Mouse (Mus musculus) myocyte (in vitro differentiated cells): ENCODE results near the gene Tdgf1.

Experiments used
- E2F4 ChIP-seq: IDR thresholded peaks from one replicate; pipeline ENCODE4 v1.6.1; 2011; ENCODE audit warnings: mild to moderate bottlenecking, control low read depth, moderate library complexity; ENCODE audit not compliant: insufficient read depth
- MYOD1 ChIP-seq, 3 experiments: IDR thresholded peaks; one replicate each; pipeline ENCODE4 v1.6.1; 2011; ENCODE audit warnings: control low read depth in 2 of 3, low read depth in 2 of 3, mild to moderate bottlenecking in 2 of 3, moderate library complexity in 1 of 3; ENCODE audit not compliant: insufficient read length in 2 of 3, control insufficient read depth in 1 of 3
- MYOG ChIP-seq, 3 experiments: IDR thresholded peaks; one replicate each; pipeline ENCODE4 v1.6.1; 2011; ENCODE audit warnings: control low read depth in 2 of 3, low read depth in 2 of 3, mild to moderate bottlenecking in 2 of 3; ENCODE audit not compliant: insufficient read length in 2 of 3, control insufficient read depth in 1 of 3, insufficient read depth in 1 of 3
- POLR2A ChIP-seq: IDR thresholded peaks from one replicate; pipeline ENCODE4 v1.6.1; 2011; ENCODE audit warnings: low read depth, mild to moderate bottlenecking, control low read depth, moderate library complexity; ENCODE audit not compliant: insufficient read length
- POLR2AphosphoS2 ChIP-seq: IDR thresholded peaks from one replicate; pipeline ENCODE4 v1.6.1; 2011; ENCODE audit warnings: low read depth, control low read depth; ENCODE audit not compliant: insufficient read length
- TCF12 ChIP-seq: IDR thresholded peaks from one replicate; pipeline ENCODE4 v1.6.1; 2011; ENCODE audit warnings: mild to moderate bottlenecking, control low read depth; ENCODE audit not compliant: poor library complexity, insufficient read depth, severe bottlenecking
- TCF3 ChIP-seq: IDR thresholded peaks from one replicate; pipeline ENCODE4 v1.6.1; 2011; ENCODE audit warnings: low read depth, control low read depth; ENCODE audit not compliant: insufficient read length
- USF1 ChIP-seq: IDR thresholded peaks from one replicate; pipeline ENCODE4 v1.6.1; 2011; ENCODE audit warnings: low read depth, mild to moderate bottlenecking, control low read depth, moderate library complexity

GRCm38 (mm10) chr9:110914631-110915236 lies 31.2 kb downstream of the Tdgf1 start:
- TF ChIP-seq POLR2A (no peak), E2F4 (no peak), TCF12 (no peak), POLR2AphosphoS2 (no peak), USF1 (no peak), MYOD1 (IDR thresholded peaks at IDR 0.05; ENCODE audit: control insufficient read depth in 1 of 3, insufficient read length in 2 of 3, low read depth in 2 of 3) (no peak), MYOG (IDR thresholded peaks at IDR 0.05; ENCODE audit: control insufficient read depth in 1 of 3, insufficient read depth in 1 of 3, insufficient read length in 2 of 3, low read depth in 2 of 3) (no peak), TCF3 (no peak)
